Mouse (Mus musculus) CH12.LX (cell line): ENCODE data around the gene Gm20388.

ENCODE experiments used
- CHD2 ChIP-seq: IDR thresholded peaks from 2 replicates; pipeline ENCODE4 v1.6.1; 2011; ENCODE audit warnings: low read length, improper control_type of control experiment
- CTCF ChIP-seq, 2 experiments: IDR thresholded peaks in 1 of 2; conservative IDR thresholded peaks in 1 of 2; 2 replicates each; pipeline ENCODE4 v1.5.1; 2011 to 2012; ENCODE audit warnings: low read depth in 2 of 2, low read length in 2 of 2, improper control_type of control experiment in 1 of 2, inconsistent platforms in 1 of 2, mild to moderate bottlenecking in 1 of 2, moderate library complexity in 1 of 2
- ELF1 ChIP-seq: IDR thresholded peaks from 2 replicates; pipeline ENCODE4 v1.6.1; 2014; ENCODE audit warnings: low read depth, mild to moderate bottlenecking, inconsistent platforms, low read length, improper control_type of control experiment
- MAX ChIP-seq: IDR thresholded peaks from 2 replicates; pipeline ENCODE4 v1.6.1; 2011; ENCODE audit warnings: low read length, improper control_type of control experiment
- NELFE ChIP-seq: IDR thresholded peaks from 2 replicates; pipeline ENCODE4 v1.6.1; 2011; ENCODE audit warnings: low read depth, low read length, improper control_type of control experiment
- NRF1 ChIP-seq: IDR thresholded peaks from 2 replicates; pipeline ENCODE4 v1.6.1; 2014; ENCODE audit warnings: low read depth, mild to moderate bottlenecking, inconsistent platforms, low read length, improper control_type of control experiment, moderate library complexity
- RAD21 ChIP-seq: IDR thresholded peaks from 2 replicates; pipeline ENCODE4 v1.6.1; 2011; ENCODE audit warnings: low read depth, mild to moderate bottlenecking, low read length, improper control_type of control experiment, moderate library complexity
- SMC3 ChIP-seq: IDR thresholded peaks from 2 replicates; pipeline ENCODE4 v1.6.1; 2011; ENCODE audit warnings: low read depth, low read length, improper control_type of control experiment
- ZC3H11A ChIP-seq: IDR thresholded peaks from 2 replicates; pipeline ENCODE4 v1.6.1; 2012; ENCODE audit warnings: low read depth, mild to moderate bottlenecking, inconsistent platforms, low read length, improper control_type of control experiment
- ZMIZ1 ChIP-seq: IDR thresholded peaks from 2 replicates; pipeline ENCODE4 v1.6.1; 2012; ENCODE audit warnings: low read depth, mild to moderate bottlenecking, inconsistent platforms, low read length, improper control_type of control experiment
- ZNF384 ChIP-seq: IDR thresholded peaks from 2 replicates; pipeline ENCODE4 v1.6.1; 2012; ENCODE audit warnings: low read depth, low read length, improper control_type of control experiment, inconsistent platforms

GRCm38 (mm10) chr8:122167204-122167860 lies 2256.7 kb downstream of the Gm20388 start:
- no peak for TF ChIP-seq ZNF384
- TF ChIP-seq SMC3, result no peak
- TF ChIP-seq CTCF (conservative IDR thresholded peaks at IDR 0.05 in 1 of 2, IDR thresholded peaks at IDR 0.05 in 1 of 2; ENCODE audit: low read depth in 2 of 2, low read length in 2 of 2), result no peak
- no peak for TF ChIP-seq MAX
- no peak for TF ChIP-seq ZMIZ1
- no peak for TF ChIP-seq ELF1
- TF ChIP-seq CHD2, result no peak
- TF ChIP-seq NRF1, result no peak
- no peak for TF ChIP-seq NELFE
- no peak for TF ChIP-seq RAD21
- no peak for TF ChIP-seq ZC3H11A
